Mouse (Mus musculus): ENCODE measurements around the gene Spint2. TPM values are rescaled to one million over a fixed set of nuclear protein-coding genes. Genes with fewer than 3 reads are reported as not detected.

The Spint2 gene
- polyA plus RNA-seq, 1 experiment from 2014 or later: 48.8 TPM

DNA sequence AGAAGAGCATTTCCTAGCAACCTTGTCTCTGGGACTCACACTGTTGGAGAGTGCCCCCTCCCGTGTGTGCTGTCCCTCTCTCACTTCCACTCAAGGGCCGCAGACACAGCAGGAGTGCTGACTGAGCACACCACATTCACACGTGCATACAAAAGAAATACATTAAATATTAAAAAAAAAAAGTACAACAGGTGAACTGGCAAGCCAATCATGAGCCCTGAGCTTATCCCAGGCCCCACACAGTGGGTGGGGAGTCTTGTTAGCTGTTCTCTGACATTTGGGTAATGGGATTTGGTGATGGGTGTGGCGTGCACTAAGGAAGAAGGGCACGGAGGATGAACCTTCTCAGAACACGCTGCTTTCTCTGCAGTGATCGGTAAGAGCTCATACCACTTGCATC is 20.9 kb upstream of the Spint2 start:
- Histone ChIP-seq H3K9ac (replicated peaks) (no peak overlapping the region), H3K4me1 (peaks cover 40% of the 10 kb centered on the region), H3K27me3 (no peaks in the 10 kb centered on the region), H3K4me3 (no peak overlapping the region), H3K27ac (replicated peaks) (no peak overlapping the region), H3K4me2 (replicated peaks) (no peak overlapping the region), H3K36me3 (no peaks in the 10 kb centered on the region), H3K9me3 (no peaks in the 10 kb centered on the region)
- ATAC-seq (replicated peaks): no peak
- WGBS: 67% methylated on average over 7 of the region's 7 CpGs

GRCm38 (mm10) chr7:29301127-29301566 is 19.4 kb upstream of the Spint2 start:
- no peaks in the 10 kb centered on the region for H3K9me3 ChIP-seq
- H3K27ac ChIP-seq (replicated peaks): peak overlapping the region; percentile 67
- no peaks in the 10 kb centered on the region for H3K27me3 ChIP-seq
- peaks cover 26% of the 10 kb centered on the region for H3K4me1 ChIP-seq
- ATAC-seq (replicated peaks): no peak
- H3K4me3 ChIP-seq: peak overlapping the region; percentile 19
- H3K9ac ChIP-seq (replicated peaks): no peak overlapping the region
- H3K4me2 ChIP-seq (replicated peaks): peak overlapping the region; percentile 36
- 2% methylated on average over 7 of the region's 7 CpGs for WGBS
- H3K36me3 ChIP-seq: no peaks in the 10 kb centered on the region

DNA sequence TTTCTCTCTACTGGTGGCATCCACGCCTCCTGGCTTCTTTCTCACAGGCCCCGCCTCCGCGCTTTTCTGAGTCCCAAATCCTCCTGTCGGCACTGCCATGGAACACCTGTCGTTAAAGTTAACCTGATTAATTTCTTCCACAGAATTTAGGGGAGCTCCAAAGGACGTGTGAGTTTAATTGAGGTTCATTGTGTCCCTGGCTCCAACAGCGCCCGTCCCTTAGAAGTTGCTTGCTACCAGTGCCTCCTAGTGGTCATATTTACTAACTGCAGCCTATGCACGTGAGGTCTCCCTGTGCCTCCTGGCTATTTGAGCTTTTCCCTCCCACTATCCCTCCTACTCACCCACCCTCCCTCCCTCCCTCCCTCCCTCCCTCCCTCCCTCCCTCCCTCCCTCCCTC is 15.3 kb upstream of the Spint2 start:
- Histone ChIP-seq H3K9me3 (no peaks in the 10 kb centered on the region), H3K4me1 (peaks cover 22% of the 10 kb centered on the region), H3K4me2 (replicated peaks) (0 out of 2 replicates have a peak overlapping the region, but pooled peaks have one; percentile 16), H3K27me3 (no peaks in the 10 kb centered on the region), H3K9ac (replicated peaks) (no peak overlapping the region), H3K4me3 (no peak overlapping the region), H3K27ac (replicated peaks) (no peak overlapping the region), H3K36me3 (no peaks in the 10 kb centered on the region)
- no peak for ATAC-seq (replicated peaks)
- 9% methylated on average over 10 of the region's 10 CpGs for WGBS

- no peak overlapping the region for H3K9ac ChIP-seq (replicated peaks)
- WGBS: 84% methylated on average over 24 of the region's 24 CpGs
- no peak for ATAC-seq (replicated peaks)
- no peaks in the 10 kb centered on the region for H3K9me3 ChIP-seq
- no peak overlapping the region for H3K27ac ChIP-seq (replicated peaks)
- H3K4me1 ChIP-seq: peaks cover 29% of the 10 kb centered on the region
- no peaks in the 10 kb centered on the region for H3K36me3 ChIP-seq
- H3K4me2 ChIP-seq (replicated peaks): no peak overlapping the region
- no peak overlapping the region for H3K4me3 ChIP-seq
- no peaks in the 10 kb centered on the region for H3K27me3 ChIP-seq
Observed at GRCm38 (mm10) chr7:29295861-29296647, 14.3 kb upstream of the Spint2 start.

DNA sequence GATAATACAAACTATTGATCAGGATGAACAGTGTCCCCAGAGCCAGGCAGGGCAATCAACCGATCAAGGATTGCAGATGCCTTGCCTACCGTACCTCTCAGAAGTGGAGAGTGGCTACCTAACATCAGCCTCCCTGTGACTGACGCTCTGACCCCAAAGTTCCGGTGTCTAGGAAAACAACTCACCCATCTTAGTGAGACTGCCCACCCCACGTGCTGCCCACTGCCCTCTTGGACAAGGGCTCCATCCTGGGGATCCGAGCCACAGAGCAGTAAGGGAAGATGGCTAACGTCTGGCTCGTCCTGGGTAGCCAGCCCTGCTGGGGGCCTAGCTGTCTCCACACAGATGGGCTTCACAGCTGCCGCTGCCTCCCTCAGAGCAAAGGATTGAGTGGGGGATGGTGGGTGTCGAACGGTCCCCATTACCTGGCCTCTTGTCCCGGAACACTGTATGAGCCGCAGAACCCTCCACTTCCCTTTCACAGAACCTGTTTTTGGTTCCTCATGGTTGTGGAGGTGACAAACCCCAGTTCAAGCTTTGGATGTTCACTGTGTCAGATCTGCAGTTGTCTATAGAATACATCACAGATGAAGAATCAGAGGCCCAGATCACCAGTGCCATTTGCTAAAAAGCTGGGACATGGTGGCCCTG is 12.5 kb upstream of the Spint2 start:
- Histone ChIP-seq H3K4me3 (no peak overlapping the region), H3K27ac (replicated peaks) (no peak overlapping the region)
- 75% methylated on average over 13 of the region's 13 CpGs for WGBS

GRCm38 (mm10) chr7:29293131-29294065 is 11.7 kb upstream of the Spint2 start:
- Histone ChIP-seq H3K4me3 (no peak overlapping the region), H3K9me3 (no peaks in the 10 kb centered on the region), H3K27me3 (no peaks in the 10 kb centered on the region), H3K36me3 (no peaks in the 10 kb centered on the region), H3K4me1 (peaks cover 44% of the 10 kb centered on the region), H3K9ac (replicated peaks) (no peak overlapping the region; the same call in 1 of the 2 replicates), H3K27ac (replicated peaks) (peak overlapping the region; percentile 91), H3K4me2 (replicated peaks) (no peak overlapping the region)
- no peak for ATAC-seq (replicated peaks)
- whole genome bisulfite sequencing: 44% methylated on average over 19 of the region's 19 CpGs

More for the DNA sequence above, 12.5 kb upstream of the Spint2 start:
- Histone ChIP-seq H3K4me2 (replicated peaks) (no peak overlapping the region), H3K9me3 (no peaks in the 10 kb centered on the region), H3K4me1 (peaks cover 38% of the 10 kb centered on the region), H3K9ac (replicated peaks) (no peak overlapping the region), H3K27me3 (no peaks in the 10 kb centered on the region), H3K36me3 (no peaks in the 10 kb centered on the region)
- ATAC-seq (replicated peaks): no peak

- peaks cover 44% of the 10 kb centered on the region for H3K4me1 ChIP-seq
- H3K27ac ChIP-seq (replicated peaks): peak overlapping the region; percentile 91
- 23% methylated on average over 8 of the region's 8 CpGs for WGBS
- H3K4me2 ChIP-seq (replicated peaks): 0 out of 2 replicates have a peak overlapping the region, but pooled peaks have one; percentile 18
- peak; percentile 7; the same call in 1 of the 2 replicates for ATAC-seq (replicated peaks)
- H3K9ac ChIP-seq (replicated peaks): no peak overlapping the region
- no peaks in the 10 kb centered on the region for H3K36me3 ChIP-seq
- H3K9me3 ChIP-seq: no peaks in the 10 kb centered on the region
- no peak overlapping the region for H3K4me3 ChIP-seq
- H3K27me3 ChIP-seq: no peaks in the 10 kb centered on the region
Observed at GRCm38 (mm10) chr7:29292458-29293098, 10.9 kb upstream of the Spint2 start.

GRCm38 (mm10) chr7:29291616-29292457 is 10.1 kb upstream of the Spint2 start:
- Histone ChIP-seq H3K4me3 (no peak overlapping the region), H3K36me3 (no peaks in the 10 kb centered on the region), H3K4me1 (peaks cover 44% of the 10 kb centered on the region), H3K9ac (replicated peaks) (no peak overlapping the region), H3K4me2 (replicated peaks) (peak overlapping the region; percentile 18; the same call in 1 of the 2 replicates), H3K27ac (replicated peaks) (peak overlapping the region; percentile 91), H3K9me3 (no peaks in the 10 kb centered on the region), H3K27me3 (no peaks in the 10 kb centered on the region)
- 25% methylated on average over 6 of the region's 7 CpGs for WGBS
- peak; percentile 55 for ATAC-seq (replicated peaks)

- Histone ChIP-seq H3K4me2 (replicated peaks) (peak overlapping the region; percentile 11; the same call in 1 of the 2 replicates), H3K4me3 (no peak overlapping the region), H3K36me3 (no peaks in the 10 kb centered on the region), H3K9ac (replicated peaks) (no peak overlapping the region), H3K27me3 (no peaks in the 10 kb centered on the region), H3K27ac (replicated peaks) (peak overlapping the region; percentile 91), H3K4me1 (peaks cover 44% of the 10 kb centered on the region), H3K9me3 (no peaks in the 10 kb centered on the region)
- WGBS: 36% methylated on average over 11 of the region's 11 CpGs
- peak; percentile 24; the same call in 1 of the 2 replicates for ATAC-seq (replicated peaks)
Observed at GRCm38 (mm10) chr7:29290691-29291485, 9.2 kb upstream of the Spint2 start.

DNA sequence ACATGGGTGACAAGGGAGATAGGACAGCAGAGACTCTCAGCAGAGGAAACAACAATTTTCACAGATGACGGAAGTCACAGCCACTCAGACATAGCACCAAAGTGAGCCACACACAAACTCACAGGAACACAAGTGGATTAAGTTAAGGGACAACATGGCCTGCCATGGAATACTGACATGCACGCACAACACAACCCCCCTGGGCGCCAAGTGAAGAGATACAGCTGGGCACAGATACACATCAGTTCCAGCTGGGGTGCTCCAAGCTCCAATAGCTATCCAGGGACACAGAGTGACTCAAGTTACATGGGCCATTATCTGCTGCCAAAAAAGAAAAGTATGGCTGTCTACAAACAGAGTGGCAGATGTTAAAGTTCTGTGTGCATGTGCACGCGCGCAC is 8.1 kb upstream of the Spint2 start:
- peak overlapping the region; percentile 55; the same call in 1 of the 2 replicates for H3K9ac ChIP-seq (replicated peaks)
- H3K36me3 ChIP-seq: no peaks in the 10 kb centered on the region
- no peaks in the 10 kb centered on the region for H3K9me3 ChIP-seq
- peak overlapping the region; percentile 94 for H3K4me2 ChIP-seq (replicated peaks)
- H3K27ac ChIP-seq (replicated peaks): no peak overlapping the region
- 79% methylated on average over 6 of the region's 6 CpGs for WGBS
- peak overlapping the region; percentile 57; the same call in 1 of the 2 replicates for H3K4me3 ChIP-seq
- ATAC-seq (replicated peaks): no peak
- H3K4me1 ChIP-seq: peaks cover 44% of the 10 kb centered on the region
- H3K27me3 ChIP-seq: no peaks in the 10 kb centered on the region

Data from forebrain, embryonic 15.5 days (tissue).